Mouse (Mus musculus) splenic B cell, adult 2 months (primary cell): ENCODE measurements around the gene Fkrp.
A peak's percentile ranks its signal among the peaks of the same experiment; 100 is the strongest.

Source experiments
- DNase-seq: peaks from one replicate; pipeline ENCODE4 v3.0.0-alpha.2; 2011; ENCODE audit warnings: low read depth, low spot score
- H3K27me3 ChIP-seq: 2 replicates; pipeline ENCODE4 v1.6.1; 2012; ENCODE audit warnings: mild to moderate bottlenecking, low read length, moderate library complexity, mixed read lengths; ENCODE audit not compliant: control insufficient read depth, poor library complexity, insufficient read depth, severe bottlenecking
- H3K36me3 ChIP-seq: 2 replicates; pipeline ENCODE4 v1.6.1; 2012; ENCODE audit warnings: mild to moderate bottlenecking, low read length, moderate library complexity, mixed read lengths; ENCODE audit not compliant: control insufficient read depth, poor library complexity, insufficient read depth, severe bottlenecking

Gene Fkrp

GRCm38 (mm10) chr7:16792316-16792715 is 24.2 kb downstream of the Fkrp start:
- no peak for DNase-seq
- Histone ChIP-seq H3K36me3 (peaks cover 25% of the 10 kb centered on the region), H3K27me3 (no peaks in the 10 kb centered on the region)

GRCm38 (mm10) chr7:16785541-16786083 is 30.9 kb downstream of the Fkrp start:
- H3K27me3 ChIP-seq: no peaks in the 10 kb centered on the region

GRCm38 (mm10) chr7:16784498-16784976 is 32.0 kb downstream of the Fkrp start:
- peak; percentile 72 for DNase-seq
- Histone ChIP-seq H3K36me3 (peaks cover 9% of the 10 kb centered on the region), H3K27me3 (no peaks in the 10 kb centered on the region)

More at GRCm38 (mm10) chr7:16785541-16786083, 30.9 kb downstream of the Fkrp start:
- peaks cover 15% of the 10 kb centered on the region for H3K36me3 ChIP-seq
- DNase-seq: no peak

GRCm38 (mm10) chr7:16783758-16784415 is 32.6 kb downstream of the Fkrp start:
- Histone ChIP-seq H3K27me3 (no peaks in the 10 kb centered on the region), H3K36me3 (peaks cover 9% of the 10 kb centered on the region)
- peak; percentile 14 for DNase-seq

- peaks cover 9% of the 10 kb centered on the region for H3K36me3 ChIP-seq
- no peaks in the 10 kb centered on the region for H3K27me3 ChIP-seq
- DNase-seq: peak; percentile 58
Measured at GRCm38 (mm10) chr7:16783224-16783688, 33.3 kb downstream of the Fkrp start.

- no peaks in the 10 kb centered on the region for H3K27me3 ChIP-seq
- peaks cover 6% of the 10 kb centered on the region for H3K36me3 ChIP-seq
- peak; percentile 38 for DNase-seq
Measured at GRCm38 (mm10) chr7:16782555-16783125, 33.9 kb downstream of the Fkrp start.

- H3K27me3 ChIP-seq: no peaks in the 10 kb centered on the region
- DNase-seq: peak; percentile 44
- peaks cover 3% of the 10 kb centered on the region for H3K36me3 ChIP-seq
Measured at GRCm38 (mm10) chr7:16781816-16782554, 34.5 kb downstream of the Fkrp start.

GRCm38 (mm10) chr7:16781555-16781815 is 35.0 kb downstream of the Fkrp start:
- Histone ChIP-seq H3K27me3 (no peaks in the 10 kb centered on the region), H3K36me3 (peaks cover 1% of the 10 kb centered on the region)
- no peak for DNase-seq

- Histone ChIP-seq H3K27me3 (no peaks in the 10 kb centered on the region), H3K36me3 (no peaks in the 10 kb centered on the region)
- DNase-seq: peak; percentile 98
Measured at GRCm38 (mm10) chr7:16780825-16781554, 35.5 kb downstream of the Fkrp start, which contains the start of gene Slc1a5. TSS of gene Slc1a5 (plus strand) at chr7:16781340.

GRCm38 (mm10) chr7:16780076-16780475 is 36.5 kb downstream of the Fkrp start:
- Histone ChIP-seq H3K36me3 (no peaks in the 10 kb centered on the region), H3K27me3 (no peaks in the 10 kb centered on the region)
- no peak for DNase-seq

GRCm38 (mm10) chr7:16775888-16776287 is 40.6 kb downstream of the Fkrp start:
- no peaks in the 10 kb centered on the region for H3K27me3 ChIP-seq
- DNase-seq: no peak
- H3K36me3 ChIP-seq: no peaks in the 10 kb centered on the region

- Histone ChIP-seq H3K27me3 (no peaks in the 10 kb centered on the region), H3K36me3 (no peaks in the 10 kb centered on the region)
- no peak for DNase-seq
Measured at GRCm38 (mm10) chr7:16766443-16766842, 50.1 kb downstream of the Fkrp start.

GRCm38 (mm10) chr7:16763463-16764218 is 52.9 kb downstream of the Fkrp start:
- H3K27me3 ChIP-seq: no peaks in the 10 kb centered on the region
- H3K36me3 ChIP-seq: no peaks in the 10 kb centered on the region
- no peak for DNase-seq

- DNase-seq: no peak
- Histone ChIP-seq H3K27me3 (no peaks in the 10 kb centered on the region), H3K36me3 (no peaks in the 10 kb centered on the region)
Measured at GRCm38 (mm10) chr7:16761630-16762029, 54.9 kb downstream of the Fkrp start.
